In the genomic region with DNA sequence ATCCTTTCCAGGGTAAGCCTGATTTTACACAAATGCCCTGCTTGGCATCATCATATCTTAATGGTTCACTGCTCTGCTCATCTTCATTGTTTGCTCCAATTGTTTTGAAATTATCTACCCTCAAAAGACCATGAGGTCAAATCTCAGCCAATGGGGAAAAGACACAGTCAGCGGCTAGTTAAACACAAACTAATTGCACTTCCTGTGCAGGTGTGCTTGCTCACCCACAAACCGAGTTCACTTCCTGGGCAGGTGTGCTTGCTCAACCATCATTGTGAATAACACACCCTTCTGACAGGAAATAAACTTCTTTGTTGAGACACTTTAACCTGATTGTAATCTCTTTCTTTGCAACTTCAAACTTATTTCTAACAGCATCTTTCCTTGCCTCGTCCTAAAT, we compare ENCODE assay signal across 12 mouse cellular contexts.
A peak's percentile ranks its signal among the peaks of the same experiment; 100 is the strongest.
DNase-seq lines count a peak whose midpoint lies in the region; ATAC-seq lines count a peak whose summit lies in the region.
"Had no signal": no experiment of that assay in that cellular context is flagged by ENCODE, and none has a peak within 500 bp of the region (broad histone marks: within the 10 kb centered on the region; RNA-seq: fewer than 3 reads in every experiment).

No protein-coding gene starts in this region.

- H3K9me3 ChIP-seq in hindbrain, embryonic 14.5 days (ENCODE audit: control insufficient read depth, low read length): 0 out of 2 replicates have a peak, but pooled peaks cover 6% of the 10 kb centered on the region
- H3K9me3 ChIP-seq in limb, embryonic 10.5 days (replicated peaks): no peaks in the 10 kb centered on the region
- H3K9me3 ChIP-seq: liver, embryonic 13.5 days; midbrain, embryonic 15.5 days had no signal

- no peak overlapping the region for H3K4me3 ChIP-seq in hindbrain, embryonic 14.5 days (replicated peaks; ENCODE audit: low read length)
- H3K4me3 ChIP-seq in limb, embryonic 10.5 days: no peak overlapping the region
- H3K4me3 ChIP-seq: heart, adult 2 months; liver, embryonic 13.5 days; midbrain, embryonic 15.5 days had no signal

- no peak for ATAC-seq in hindbrain, embryonic 14.5 days (ENCODE audit: low FRiP score)
- ATAC-seq: intestine, embryonic 16.5 days; midbrain, embryonic 15.5 days had no signal

- intact Hi-C loops in gastrocnemius, postnatal 14 days (cut with DNase I; ENCODE audit: low total_unique reads): no loop called here

- peak; percentile 6 for DNase-seq in adrenal gland, postnatal 14 days
- DNase-seq in adrenal gland, postnatal 25 days: no peak
- peak; percentile 80 to 84 for DNase-seq in B cell, adult 2 months
- peak; percentile 46 for DNase-seq in lung, postnatal 36 days
- DNase-seq in spleen, postnatal 36 days (ENCODE audit: low spot score in 2 of 2): peak; percentile 91 to 92
- DNase-seq in hindbrain, embryonic 14.5 days (ENCODE audit: low spot score): no peak
- no peak for DNase-seq in gastrocnemius, postnatal 14 days
- DNase-seq in limb, embryonic 10.5 days (ENCODE audit: low spot score): no peak
- DNase-seq: liver, embryonic 13.5 days had no signal

- no peak overlapping the region for H3K9ac ChIP-seq in hindbrain, embryonic 14.5 days
- H3K9ac ChIP-seq: liver, embryonic 13.5 days; midbrain, embryonic 15.5 days had no signal

- no peak overlapping the region for H3K27ac ChIP-seq in hindbrain, embryonic 14.5 days
- no peak overlapping the region for H3K27ac ChIP-seq in limb, embryonic 10.5 days
- H3K27ac ChIP-seq: heart, adult 2 months; liver, embryonic 13.5 days; midbrain, embryonic 15.5 days had no signal

- no peaks in the 10 kb centered on the region for H3K27me3 ChIP-seq in hindbrain, embryonic 14.5 days (ENCODE audit: control insufficient read depth, insufficient read depth, low read length)
- H3K27me3 ChIP-seq in limb, embryonic 10.5 days (ENCODE audit: low read depth, poor library complexity, severe bottlenecking): no peaks in the 10 kb centered on the region
- H3K27me3 ChIP-seq: liver, embryonic 13.5 days; midbrain, embryonic 15.5 days had no signal

- H3K4me2 ChIP-seq in hindbrain, embryonic 14.5 days (replicated peaks): no peak overlapping the region
- H3K4me2 ChIP-seq: liver, embryonic 13.5 days; midbrain, embryonic 15.5 days had no signal

- H3K4me1 ChIP-seq in hindbrain, embryonic 14.5 days (replicated peaks; ENCODE audit: control insufficient read depth, insufficient read depth, low read length): no peaks in the 10 kb centered on the region
- H3K4me1 ChIP-seq in limb, embryonic 10.5 days: no peaks in the 10 kb centered on the region
- H3K4me1 ChIP-seq: liver, embryonic 13.5 days; midbrain, embryonic 15.5 days had no signal

- WGBS in hindbrain, embryonic 14.5 days: 82% methylated on average over 3 of the region's 3 CpGs
- WGBS in limb, embryonic 10.5 days: 73% methylated on average over 3 of the region's 3 CpGs

- H3K36me3 ChIP-seq in hindbrain, embryonic 14.5 days (replicated peaks; ENCODE audit: control insufficient read depth, insufficient read depth): no peaks in the 10 kb centered on the region
- H3K36me3 ChIP-seq in limb, embryonic 10.5 days: no peaks in the 10 kb centered on the region
- H3K36me3 ChIP-seq: liver, embryonic 13.5 days; midbrain, embryonic 15.5 days had no signal

Comparison
In these comparisons a context has a peak if more than half of its experiments do, and no peak if none do; other contexts are left out.
1. DNase-seq: peak in adrenal gland, postnatal 14 days (single experiment), B cell, adult 2 months (2 of 2), lung, postnatal 36 days (single experiment) and spleen, postnatal 36 days (2 of 2); none in adrenal gland, postnatal 25 days (single experiment), hindbrain, embryonic 14.5 days (single experiment), gastrocnemius, postnatal 14 days (single experiment) and limb, embryonic 10.5 days (single experiment).